Mouse (Mus musculus): ENCODE measurements around the gene Sh2d5. TPM values are rescaled to one million over a fixed set of nuclear protein-coding genes. Genes with fewer than 3 reads are reported as not detected.
A peak's percentile ranks its signal among the peaks of the same experiment; 100 is the strongest.

Sh2d5 gene
- polyA plus RNA-seq, 1 experiment from 2014 or later: 20.3 TPM

GRCm38 (mm10) chr4:138304340-138305104 lies 54.3 kb downstream of the Sh2d5 start, which contains the start of gene Ddost:
Gene Ddost, plus strand, starts transcription at chr4:138304730.
- H3K27me3 ChIP-seq (ENCODE audit: control insufficient read depth, insufficient read depth, low read depth, low read length): no peaks in the 10 kb centered on the region
- H3K4me1 ChIP-seq (ENCODE audit: control insufficient read depth, insufficient read depth, low read length): peaks cover 16% of the 10 kb centered on the region
- peak within 1 kb of the TSS; percentile 78 for H3K4me2 ChIP-seq (ENCODE audit: low read length)
- peak within 1 kb of the TSS; percentile 86 for H3K4me3 ChIP-seq (ENCODE audit: low read depth, low read length)
- no peaks in the 10 kb centered on the region; the same call in 1 of the 2 replicates for H3K9me3 ChIP-seq (replicated peaks; ENCODE audit: control insufficient read depth, low read length, poor library complexity, severe bottlenecking)
- H3K36me3 ChIP-seq (ENCODE audit: control insufficient read depth, insufficient read depth, low read length): no peaks in the 10 kb centered on the region
- H3K9ac ChIP-seq (ENCODE audit: low read depth, low read length): peak within 1 kb of the TSS; percentile 90
- peak; percentile 98 for ATAC-seq
- under 1% methylated on average over 64 of the region's 64 CpGs for WGBS
- peak within 1 kb of the TSS; percentile 84 for H3K27ac ChIP-seq (ENCODE audit: low read length)

DNA sequence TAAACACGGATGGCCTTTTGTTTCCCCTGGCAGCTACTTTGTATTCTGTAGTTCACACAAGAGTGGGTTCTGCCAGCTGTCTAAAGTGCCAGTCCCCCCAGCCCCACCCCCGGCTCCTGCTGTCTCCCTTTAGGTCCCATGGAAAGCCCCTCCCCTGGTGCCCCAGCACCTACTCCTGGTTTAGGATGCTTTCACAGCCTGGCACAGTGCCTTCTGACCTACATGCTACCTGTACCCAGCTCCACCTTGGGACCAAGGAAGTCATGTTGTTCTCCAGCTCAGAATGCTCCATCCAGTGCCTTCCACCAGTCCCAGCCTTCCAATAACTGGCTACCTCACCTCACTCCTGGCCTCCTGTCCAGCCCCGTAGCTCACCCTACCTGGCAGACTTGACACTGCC lies 56.8 kb downstream of the Sh2d5 start:
- peaks cover 16% of the 10 kb centered on the region for H3K4me1 ChIP-seq (ENCODE audit: control insufficient read depth, insufficient read depth, low read length)
- H3K27ac ChIP-seq (ENCODE audit: low read length): no peak overlapping the region
- no peak for ATAC-seq
- H3K4me3 ChIP-seq (ENCODE audit: low read depth, low read length): no peak overlapping the region
- peaks cover 12% of the 10 kb centered on the region for H3K36me3 ChIP-seq (ENCODE audit: control insufficient read depth, insufficient read depth, low read length)
- H3K27me3 ChIP-seq (ENCODE audit: control insufficient read depth, insufficient read depth, low read depth, low read length): no peaks in the 10 kb centered on the region
- WGBS: 85% methylated on average over 3 of the region's 3 CpGs
- H3K9ac ChIP-seq (ENCODE audit: low read depth, low read length): no peak overlapping the region
- no peaks in the 10 kb centered on the region for H3K9me3 ChIP-seq (replicated peaks; ENCODE audit: control insufficient read depth, low read length, poor library complexity, severe bottlenecking)
- H3K4me2 ChIP-seq (ENCODE audit: low read length): no peak overlapping the region

- H3K27ac ChIP-seq (ENCODE audit: low read length): no peak overlapping the region
- 96% methylated on average over 12 of the region's 12 CpGs for WGBS
- peaks cover 12% of the 10 kb centered on the region for H3K36me3 ChIP-seq (ENCODE audit: control insufficient read depth, insufficient read depth, low read length)
- H3K4me2 ChIP-seq (ENCODE audit: low read length): no peak overlapping the region
- no peaks in the 10 kb centered on the region for H3K27me3 ChIP-seq (ENCODE audit: control insufficient read depth, insufficient read depth, low read depth, low read length)
- no peaks in the 10 kb centered on the region for H3K9me3 ChIP-seq (replicated peaks; ENCODE audit: control insufficient read depth, low read length, poor library complexity, severe bottlenecking)
- peaks cover 16% of the 10 kb centered on the region for H3K4me1 ChIP-seq (ENCODE audit: control insufficient read depth, insufficient read depth, low read length)
- no peak for ATAC-seq
- no peak overlapping the region for H3K4me3 ChIP-seq (ENCODE audit: low read depth, low read length)
- no peak overlapping the region for H3K9ac ChIP-seq (ENCODE audit: low read depth, low read length)
Measured at GRCm38 (mm10) chr4:138307739-138308138, 57.5 kb downstream of the Sh2d5 start.

GRCm38 (mm10) chr4:138310311-138310910 lies 60.2 kb downstream of the Sh2d5 start:
- Histone ChIP-seq H3K4me1 (ENCODE audit: control insufficient read depth, insufficient read depth, low read length) (peaks cover 7% of the 10 kb centered on the region), H3K27ac (ENCODE audit: low read length) (no peak overlapping the region), H3K4me2 (ENCODE audit: low read length) (no peak overlapping the region), H3K27me3 (ENCODE audit: control insufficient read depth, insufficient read depth, low read depth, low read length) (no peaks in the 10 kb centered on the region), H3K9ac (ENCODE audit: low read depth, low read length) (no peak overlapping the region), H3K9me3 (replicated peaks; ENCODE audit: control insufficient read depth, low read length, poor library complexity, severe bottlenecking) (no peaks in the 10 kb centered on the region), H3K4me3 (ENCODE audit: low read depth, low read length) (no peak overlapping the region), H3K36me3 (ENCODE audit: control insufficient read depth, insufficient read depth, low read length) (peaks cover 29% of the 10 kb centered on the region)
- 94% methylated on average over 19 of the region's 19 CpGs for WGBS
- ATAC-seq: no peak

Other genes starting within 250 kb of the Sh2d5 start
- gene Hp1bp3, start 34.1 kb upstream of the Sh2d5 start, polyA plus RNA-seq (2015; fragmentation: Nextera tagmentation; extraction: Ambion mirVana): 199 and 209 TPM in 2 replicates
- 3.4 and 4.0 TPM in 2 replicates for gene Kif17, start within 50 bp of the Sh2d5 start, polyA plus RNA-seq (2015; fragmentation: Nextera tagmentation; extraction: Ambion mirVana)
- gene Ddost, start 54.3 kb downstream of the Sh2d5 start, polyA plus RNA-seq (2015; fragmentation: Nextera tagmentation; extraction: Ambion mirVana): 201 and 208 TPM in 2 replicates
- 95.4 and 103 TPM in 2 replicates for gene Pink1, start 75.9 kb downstream of the Sh2d5 start, polyA plus RNA-seq (2015; fragmentation: Nextera tagmentation; extraction: Ambion mirVana)
- 4.4 and 4.8 TPM in 2 replicates for gene Cda, start 117.6 kb downstream of the Sh2d5 start, polyA plus RNA-seq (2015; fragmentation: Nextera tagmentation; extraction: Ambion mirVana)
- gene Fam43b, start 146.1 kb downstream of the Sh2d5 start, polyA plus RNA-seq (2015; fragmentation: Nextera tagmentation; extraction: Ambion mirVana): 11.5 and 15.9 TPM in 2 replicates
- gene Mul1, start 184.3 kb downstream of the Sh2d5 start, polyA plus RNA-seq (2015; fragmentation: Nextera tagmentation; extraction: Ambion mirVana): 18.3 and 20.1 TPM in 2 replicates
- 18.2 and 18.7 TPM in 2 replicates for gene Camk2n1, start 203.9 kb downstream of the Sh2d5 start, polyA plus RNA-seq (2015; fragmentation: Nextera tagmentation; extraction: Ambion mirVana)

All from midbrain, embryonic 16.5 days (tissue).